Mouse (Mus musculus) kidney, postnatal 4 days (tissue): ENCODE results near the gene Nrxn3.

Experiments used
- DNase-seq, 2 experiments: peaks; one replicate each; pipeline ENCODE4 v3.0.0; 2021; ENCODE audit warnings: mixed read lengths in 2 of 2

Nrxn3 gene

GRCm38 (mm10) chr12:88816865-88817264 is 94.2 kb downstream of the Nrxn3 start:
- no peak for DNase-seq

DNA sequence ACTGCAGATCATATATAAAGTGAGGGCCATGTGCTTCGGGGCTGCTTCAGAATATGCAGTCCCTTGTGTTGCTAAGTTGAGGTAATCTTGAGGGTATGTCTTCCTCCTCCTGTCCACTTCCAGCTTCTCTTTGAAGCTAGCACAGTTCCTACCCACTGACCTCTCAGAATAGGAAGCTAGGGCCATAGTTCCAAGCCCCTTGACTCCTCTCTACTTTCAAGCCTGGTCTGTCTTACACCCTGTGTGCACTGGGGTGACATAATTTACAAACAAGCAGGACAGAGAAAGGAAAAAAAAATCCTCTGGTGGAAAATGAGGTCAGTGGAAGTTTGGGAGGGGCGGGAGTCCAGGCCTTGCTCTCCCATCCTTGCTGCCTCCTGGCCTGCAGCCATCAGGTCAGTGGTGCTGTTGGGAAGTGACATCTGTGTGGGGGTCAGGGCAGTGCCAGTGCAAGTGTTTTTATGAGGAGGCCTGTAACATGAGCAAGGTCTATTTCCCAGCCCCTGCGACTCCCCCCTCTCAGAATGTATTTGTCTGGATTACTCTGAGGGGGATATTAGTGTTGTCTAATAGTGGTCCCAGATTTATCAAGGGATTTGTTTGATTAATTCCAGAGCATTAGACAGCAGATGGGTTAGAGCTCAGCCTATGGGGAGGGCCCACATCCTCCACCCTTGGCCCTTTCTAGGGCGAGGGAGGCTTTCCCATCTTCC is 96.1 kb downstream of the Nrxn3 start:
- DNase-seq: peak; percentile 28 to 44

GRCm38 (mm10) chr12:88819335-88819709 is 96.6 kb downstream of the Nrxn3 start:
- no peak for DNase-seq

DNA sequence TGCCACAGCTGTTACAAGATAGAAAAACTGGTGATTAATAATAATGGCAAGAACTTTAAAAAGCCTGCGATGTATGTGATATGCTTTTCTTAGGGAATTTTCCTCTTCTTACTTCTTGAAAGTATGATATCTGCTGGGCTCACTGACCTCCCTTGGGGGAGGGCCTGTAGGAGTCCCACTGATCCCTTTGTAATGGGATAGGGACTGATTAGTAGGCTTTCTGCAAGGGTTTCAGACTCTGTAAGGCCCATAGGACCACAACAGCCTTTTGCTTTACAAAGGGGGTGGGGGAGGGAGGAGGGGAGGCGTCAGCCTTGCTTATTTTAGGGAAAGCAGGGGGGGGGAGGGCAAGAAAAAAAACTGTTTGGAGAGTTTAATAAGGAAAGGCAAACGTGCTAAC is 97.5 kb downstream of the Nrxn3 start:
- no peak for DNase-seq

DNA sequence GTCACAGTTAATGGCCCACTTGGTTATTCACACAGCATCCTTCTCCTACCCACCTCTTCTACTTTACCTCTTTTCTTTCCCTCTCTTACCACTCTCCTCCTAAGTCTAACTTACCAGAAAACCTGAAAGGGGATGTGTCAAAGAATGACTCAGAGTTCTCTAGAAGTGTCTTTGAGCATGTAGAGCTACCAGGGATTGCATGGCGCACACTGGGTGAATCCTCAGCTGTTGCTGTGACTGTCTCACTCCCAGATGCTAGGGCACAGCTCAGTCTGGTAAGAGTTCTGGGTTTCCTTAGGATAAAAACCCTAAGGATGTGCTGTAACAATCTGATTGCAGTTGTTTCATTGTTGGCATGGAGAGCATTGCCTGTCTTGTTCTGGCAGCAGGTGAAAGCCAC is 108.2 kb downstream of the Nrxn3 start:
- DNase-seq: no peak

DNA sequence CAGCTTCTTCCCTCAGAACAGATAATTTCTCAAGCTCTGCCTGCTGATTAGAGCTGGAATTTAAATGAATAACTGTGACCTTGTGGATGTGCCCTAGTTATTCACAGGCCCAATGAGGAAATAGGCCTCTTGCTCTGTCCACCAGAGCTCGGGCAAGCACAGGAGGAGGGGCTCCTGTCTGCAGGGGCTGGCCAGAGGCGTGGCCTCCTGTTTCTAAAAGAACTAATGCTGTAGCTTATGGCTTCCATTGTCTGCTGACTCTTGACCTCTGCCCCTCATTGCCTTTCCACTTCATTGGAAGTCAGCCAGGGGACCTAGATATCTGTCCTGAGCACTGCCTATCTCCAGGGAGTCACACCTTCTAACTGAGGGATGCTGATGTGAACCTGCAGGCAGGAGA is 113.1 kb downstream of the Nrxn3 start:
- no peak for DNase-seq

GRCm38 (mm10) chr12:88839724-88840123 is 117.0 kb downstream of the Nrxn3 start:
- DNase-seq: no peak

- DNase-seq: no peak
Measured at GRCm38 (mm10) chr12:88841350-88841749, 118.7 kb downstream of the Nrxn3 start.

GRCm38 (mm10) chr12:88850400-88851179 is 127.9 kb downstream of the Nrxn3 start:
- no peak for DNase-seq

- DNase-seq: no peak
Measured at GRCm38 (mm10) chr12:88854039-88854438, 131.4 kb downstream of the Nrxn3 start.

- no peak for DNase-seq
Measured at GRCm38 (mm10) chr12:88857701-88858100, 135.0 kb downstream of the Nrxn3 start.

- no peak for DNase-seq
Measured at GRCm38 (mm10) chr12:88859456-88860345, 137.0 kb downstream of the Nrxn3 start.

GRCm38 (mm10) chr12:88860397-88860796 is 137.7 kb downstream of the Nrxn3 start:
- no peak for DNase-seq

DNA sequence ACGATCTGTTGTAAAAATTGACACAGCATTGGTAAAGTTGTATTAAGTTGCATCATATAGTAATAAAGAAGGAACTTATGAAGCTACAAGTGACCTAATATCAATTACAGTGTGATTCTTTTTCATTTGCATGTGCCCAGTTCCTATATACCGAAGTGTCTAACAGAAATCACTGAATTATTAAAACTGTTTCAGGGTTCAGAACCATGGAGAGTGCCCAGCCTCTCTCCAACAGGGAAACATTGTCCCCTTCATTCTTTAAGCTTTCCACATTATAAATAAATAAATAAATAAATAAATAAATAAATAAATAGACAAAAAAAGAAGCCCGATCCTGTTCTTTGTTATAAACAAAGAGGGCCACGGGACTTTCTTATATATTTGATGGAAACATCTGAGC is 140.4 kb downstream of the Nrxn3 start:
- DNase-seq: peak; percentile 11 to 12

- DNase-seq: no peak
Measured at GRCm38 (mm10) chr12:88868288-88868687, 145.6 kb downstream of the Nrxn3 start.

DNA sequence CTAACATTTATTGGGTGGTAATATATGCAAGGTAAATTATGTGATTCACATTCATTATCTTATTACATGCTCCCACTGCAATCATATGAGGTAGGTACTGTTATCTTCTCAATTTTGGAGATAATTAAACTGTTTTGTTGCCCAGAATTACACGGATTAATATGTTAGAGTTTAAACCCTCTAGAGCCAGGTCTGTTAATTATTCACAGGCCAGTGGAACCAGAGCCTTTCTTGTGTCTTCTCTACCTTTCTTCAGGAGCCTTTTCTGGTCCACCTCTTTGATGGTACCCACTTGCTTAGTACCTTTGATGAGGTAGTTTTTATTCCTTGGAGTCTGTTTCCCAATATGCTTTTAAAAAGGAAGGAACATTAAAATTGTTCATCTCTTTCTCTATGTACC is 174.7 kb downstream of the Nrxn3 start:
- no peak for DNase-seq

- no peak for DNase-seq
Measured at GRCm38 (mm10) chr12:88900014-88900727, 177.5 kb downstream of the Nrxn3 start.

GRCm38 (mm10) chr12:88900728-88901080 is 178.0 kb downstream of the Nrxn3 start:
- DNase-seq: no peak

- no peak for DNase-seq
Measured at GRCm38 (mm10) chr12:88910761-88911160, 188.1 kb downstream of the Nrxn3 start.

DNA sequence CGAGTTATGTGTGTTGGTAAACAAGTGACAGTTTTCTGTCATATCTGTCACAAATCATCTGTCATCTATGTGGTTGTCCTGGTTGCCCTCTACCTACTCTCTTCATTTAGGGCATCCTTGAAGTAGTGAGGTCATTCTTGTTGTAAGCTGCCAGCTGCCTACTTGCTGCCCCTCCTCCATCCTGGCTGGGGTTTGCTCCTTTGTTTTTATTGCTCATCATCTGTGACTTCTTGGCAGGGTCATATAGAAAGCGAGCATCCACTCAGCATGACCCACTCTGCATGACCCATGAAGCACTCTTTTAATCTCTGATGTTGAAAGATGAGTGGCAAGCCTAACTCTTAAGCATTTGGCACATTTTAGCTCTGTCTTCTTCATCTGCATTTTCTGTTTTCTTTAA is 194.1 kb downstream of the Nrxn3 start:
- no peak for DNase-seq

DNA sequence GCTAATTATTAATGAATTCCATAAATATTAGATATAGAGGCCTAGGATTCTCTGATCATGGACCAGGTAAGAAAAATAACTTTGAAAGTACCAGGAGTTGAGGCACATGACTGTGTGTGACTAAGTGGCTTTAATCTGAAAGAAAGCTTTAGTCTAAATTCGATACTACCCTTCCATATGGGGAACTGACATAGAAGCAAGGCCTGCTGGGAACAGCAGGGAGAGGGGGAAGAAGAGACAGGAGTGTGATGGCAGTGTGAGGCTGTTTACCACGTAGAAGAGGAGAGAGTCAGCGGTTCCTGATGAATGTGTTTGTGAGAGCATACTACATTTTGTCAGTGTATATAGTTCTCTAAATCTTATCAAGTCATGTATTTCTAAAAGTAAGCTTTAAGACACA is 202.2 kb downstream of the Nrxn3 start:
- no peak for DNase-seq

- no peak for DNase-seq
Measured at GRCm38 (mm10) chr12:88926306-88926705, 203.6 kb downstream of the Nrxn3 start.

GRCm38 (mm10) chr12:88931713-88932112 is 209.0 kb downstream of the Nrxn3 start:
- DNase-seq: no peak
